In the genomic region with DNA sequence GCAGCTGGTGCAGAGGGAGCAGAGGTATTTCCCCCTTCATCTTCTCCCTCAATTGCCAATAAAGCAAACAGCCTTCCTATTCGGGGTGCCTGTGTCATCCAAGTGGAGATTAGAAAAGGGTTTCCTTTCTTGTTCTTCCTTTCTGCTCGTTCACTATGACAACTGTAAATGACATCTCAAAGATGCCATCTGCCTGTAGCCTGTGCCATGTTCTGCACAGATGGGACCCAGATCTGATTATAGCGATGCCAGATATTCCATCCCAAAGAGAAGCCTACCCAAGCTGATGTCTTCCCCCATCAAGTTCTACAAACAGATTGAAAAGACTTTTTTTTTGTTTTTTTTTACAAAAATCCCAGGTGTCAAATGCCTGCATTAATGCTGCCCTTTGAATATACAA, we compare ENCODE assay signal across 16 mouse cellular contexts. TPM values are rescaled to one million over a fixed set of nuclear protein-coding genes. Genes with fewer than 3 reads are reported as not detected.
DNase-seq lines count a peak whose midpoint lies in the region; ATAC-seq and TF ChIP-seq lines count a peak whose summit lies in the region.
"Had no signal": no experiment of that assay in that cellular context is flagged by ENCODE, and none has a peak within 500 bp of the region (broad histone marks: within the 10 kb centered on the region; RNA-seq: fewer than 3 reads in every experiment).

No protein-coding gene starts in this region.

- no peak for TF ChIP-seq CTCF in lung, postnatal 0 days (IDR thresholded peaks at IDR 0.05)
- TF ChIP-seq CTCF in stomach, postnatal 0 days (IDR thresholded peaks at IDR 0.05; ENCODE audit: low read depth), result no peak

- no peak overlapping the region for H3K27ac ChIP-seq in forebrain, embryonic 15.5 days (replicated peaks)
- H3K27ac ChIP-seq in forebrain, embryonic 12.5 days, result no peak overlapping the region
- no peak overlapping the region for H3K27ac ChIP-seq in lung, postnatal 0 days (ENCODE audit: low read length)
- H3K27ac ChIP-seq in stomach, postnatal 0 days (replicated peaks), result no peak overlapping the region
- H3K27ac ChIP-seq: kidney, postnatal 0 days; liver, embryonic 13.5 days; midbrain, embryonic 12.5 days; neural tube, embryonic 12.5 days had no signal

- H3K4me2 ChIP-seq in forebrain, embryonic 15.5 days (replicated peaks), result no peak overlapping the region
- H3K4me2 ChIP-seq in forebrain, embryonic 12.5 days, result no peak overlapping the region
- no peak overlapping the region for H3K4me2 ChIP-seq in lung, postnatal 0 days (replicated peaks; ENCODE audit: low read depth, low read length)
- H3K4me2 ChIP-seq in stomach, postnatal 0 days (replicated peaks; ENCODE audit: low read depth), result no peak overlapping the region
- H3K4me2 ChIP-seq: liver, embryonic 13.5 days; midbrain, embryonic 12.5 days; neural tube, embryonic 12.5 days had no signal

- ATAC-seq in forebrain, embryonic 15.5 days (replicated peaks), result peak; percentile 72
- ATAC-seq in forebrain, embryonic 12.5 days (ENCODE audit: low FRiP score), result no peak
- no peak for ATAC-seq in lung, postnatal 0 days
- no peak for ATAC-seq in stomach, postnatal 0 days (ENCODE audit: low FRiP score, low TSS enrichment)
- ATAC-seq: inflammation-experienced regulatory T-cells, adult 6 months had no signal

- WGBS in forebrain, embryonic 15.5 days, result 31% methylated on average over 3 of the region's 3 CpGs
- 76% methylated on average over 3 of the region's 3 CpGs for WGBS in forebrain, embryonic 12.5 days
- WGBS in lung, postnatal 0 days, result 73% methylated on average over 3 of the region's 3 CpGs
- WGBS in stomach, postnatal 0 days, result 83% methylated on average over 3 of the region's 3 CpGs

- no peaks in the 10 kb centered on the region for H3K36me3 ChIP-seq in forebrain, embryonic 15.5 days
- no peaks in the 10 kb centered on the region for H3K36me3 ChIP-seq in forebrain, embryonic 12.5 days (replicated peaks)
- no peaks in the 10 kb centered on the region for H3K36me3 ChIP-seq in lung, postnatal 0 days (ENCODE audit: insufficient read depth, low read length)
- no peaks in the 10 kb centered on the region for H3K36me3 ChIP-seq in stomach, postnatal 0 days (ENCODE audit: control insufficient read depth, insufficient read depth, low read length)
- H3K36me3 ChIP-seq: midbrain, embryonic 12.5 days; neural tube, embryonic 12.5 days had no signal

- no peak overlapping the region for H3K4me3 ChIP-seq in forebrain, embryonic 15.5 days
- H3K4me3 ChIP-seq in forebrain, embryonic 12.5 days (replicated peaks), result no peak overlapping the region
- no peak overlapping the region for H3K4me3 ChIP-seq in lung, postnatal 0 days (ENCODE audit: low read depth, low read length)
- H3K4me3 ChIP-seq in stomach, postnatal 0 days (ENCODE audit: low read depth, low read length), result no peak overlapping the region
- H3K4me3 ChIP-seq: liver, embryonic 13.5 days; midbrain, embryonic 12.5 days; neural tube, embryonic 12.5 days had no signal

- no peaks in the 10 kb centered on the region for H3K9me3 ChIP-seq in forebrain, embryonic 15.5 days
- H3K9me3 ChIP-seq in forebrain, embryonic 12.5 days, result no peaks in the 10 kb centered on the region
- no peaks in the 10 kb centered on the region for H3K9me3 ChIP-seq in lung, postnatal 0 days (ENCODE audit: low read length)
- no peaks in the 10 kb centered on the region for H3K9me3 ChIP-seq in stomach, postnatal 0 days (ENCODE audit: control insufficient read depth, low read length)
- H3K9me3 ChIP-seq: G1E; liver, embryonic 13.5 days; midbrain, embryonic 12.5 days; neural tube, embryonic 12.5 days had no signal

- H3K27me3 ChIP-seq in forebrain, embryonic 15.5 days, result 0 out of 2 replicates have a peak, but pooled peaks cover 5% of the 10 kb centered on the region
- no peaks in the 10 kb centered on the region; the same call in 1 of the 2 replicates for H3K27me3 ChIP-seq in forebrain, embryonic 12.5 days
- H3K27me3 ChIP-seq in lung, postnatal 0 days (replicated peaks; ENCODE audit: insufficient read depth, low read length), result no peaks in the 10 kb centered on the region
- no peaks in the 10 kb centered on the region for H3K27me3 ChIP-seq in stomach, postnatal 0 days (ENCODE audit: control insufficient read depth, insufficient read depth, low read length)
- H3K27me3 ChIP-seq: liver, embryonic 13.5 days; neural tube, embryonic 12.5 days had no signal

- DNase-seq in cerebellum, adult 9-10 months, result peak; percentile 64
- peak; percentile 39 to 49 for DNase-seq in frontal cortex, postnatal 10 days (ENCODE audit: low spot score in 2 of 2)
- DNase-seq in layer of hippocampus, postnatal 36 days, result peak; percentile 70 to 74
- DNase-seq in spleen, adult 12 weeks (ENCODE audit: low spot score), result no peak
- no peak for DNase-seq in lung, postnatal 0 days (ENCODE audit: low spot score)
- no peak for DNase-seq in stomach, postnatal 0 days (ENCODE audit: low spot score)
- DNase-seq: gastrocnemius, postnatal 36 days; liver, embryonic 13.5 days; lung, postnatal 14 days had no signal

- no peak overlapping the region for H3K9ac ChIP-seq in forebrain, embryonic 15.5 days (replicated peaks)
- no peak overlapping the region for H3K9ac ChIP-seq in forebrain, embryonic 12.5 days
- H3K9ac ChIP-seq in lung, postnatal 0 days (replicated peaks; ENCODE audit: low read depth), result no peak overlapping the region
- no peak overlapping the region for H3K9ac ChIP-seq in stomach, postnatal 0 days (ENCODE audit: low read length)
- H3K9ac ChIP-seq: liver, embryonic 13.5 days; midbrain, embryonic 12.5 days; neural tube, embryonic 12.5 days had no signal

- peaks cover 39% of the 10 kb centered on the region for H3K4me1 ChIP-seq in forebrain, embryonic 15.5 days
- peaks cover 11% of the 10 kb centered on the region for H3K4me1 ChIP-seq in forebrain, embryonic 12.5 days
- H3K4me1 ChIP-seq in lung, postnatal 0 days (ENCODE audit: insufficient read depth, low read depth, low read length), result peaks cover 4% of the 10 kb centered on the region; the same call in 1 of the 2 replicates
- H3K4me1 ChIP-seq in stomach, postnatal 0 days (replicated peaks; ENCODE audit: control insufficient read depth, insufficient read depth), result no peaks in the 10 kb centered on the region

- no peak for TF ChIP-seq EP300 in lung, postnatal 0 days (IDR thresholded peaks at IDR 0.05)
- no peak for TF ChIP-seq EP300 in stomach, postnatal 0 days (optimal IDR thresholded peaks at IDR 0.05)

RNA-seq across cellular contexts. Expression of gene Susd1, which starts 54.6 kb away (rescaled TPM):
- 0.90 and 0.91 TPM in 2 replicates for polyA plus RNA-seq in forebrain, embryonic 15.5 days (2015; fragmentation: Nextera tagmentation; extraction: Ambion mirVana)
- polyA plus RNA-seq in forebrain, embryonic 12.5 days (2016; fragmentation: Nextera tagmentation; extraction: Ambion mirVana), result 1.3 and 1.9 TPM in 2 replicates
- 1 to 10 TPM; 6.3 to 8.2 TPM for total RNA-seq in layer of hippocampus, postnatal 36 days (2021)
- 1.6 and 2.0 TPM in 2 replicates for polyA plus RNA-seq in lung, postnatal 0 days (2015; fragmentation: Nextera tagmentation; extraction: Ambion mirVana)
- 3.2 and 3.4 TPM in 2 replicates for polyA plus RNA-seq in stomach, postnatal 0 days (2015; fragmentation: Nextera tagmentation; extraction: Ambion mirVana)

Comparison
In these comparisons a context has a peak if more than half of its experiments do, and no peak if none do; other contexts are left out.
1. DNase-seq: peak in cerebellum, adult 9-10 months (single experiment), frontal cortex, postnatal 10 days (2 of 2) and layer of hippocampus, postnatal 36 days (2 of 2); none in spleen, adult 12 weeks (single experiment), lung, postnatal 0 days (single experiment) and stomach, postnatal 0 days (single experiment).